Mouse (Mus musculus): ENCODE measurements at regions not wholly inside any gene's neighbourhood (a gene's known extent, or its start where the extent isn't known, plus 50 kb on each side); places are given as distances from the start of the nearest gene placed in this dataset.

DNA sequence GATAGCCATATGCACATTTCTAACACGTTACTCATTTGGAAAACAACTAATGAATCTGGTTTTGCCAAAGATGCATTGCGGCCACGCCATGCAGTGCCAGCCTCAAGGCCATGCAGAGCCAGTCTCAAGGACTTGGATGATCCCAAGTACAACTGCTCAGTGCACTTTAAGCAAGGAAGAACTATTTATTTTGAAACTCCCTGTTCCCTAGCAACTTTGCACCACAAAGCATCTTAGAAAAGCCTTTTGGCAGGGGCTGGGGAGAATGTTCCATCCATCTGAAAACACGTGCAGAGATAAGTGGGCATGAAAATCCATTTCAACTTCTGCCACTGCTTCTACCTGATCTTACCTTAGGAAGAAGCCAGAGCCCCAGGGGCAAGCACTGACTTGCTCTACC is 182.1 kb upstream of the Phactr1 start:
- Histone ChIP-seq H3K4me1 (ENCODE audit: control insufficient read depth, insufficient read depth, insufficient read length) (no peaks in the 10 kb centered on the region), H3K36me3 (ENCODE audit: control insufficient read depth, insufficient read depth, low read length) (no peaks in the 10 kb centered on the region), H3K27me3 (ENCODE audit: control insufficient read depth, insufficient read depth, low read length) (no peaks in the 10 kb centered on the region), H3K27ac (ENCODE audit: insufficient read depth, low read length) (no peak overlapping the region), H3K4me3 (ENCODE audit: extremely low read depth, insufficient read depth, insufficient read length) (no peak overlapping the region)
- no peak for TF ChIP-seq POLR2A (IDR thresholded peaks at IDR 0.05; ENCODE audit: low read depth, low read length)
- TF ChIP-seq CTCF (IDR thresholded peaks at IDR 0.05; ENCODE audit: extremely low read depth, insufficient read depth, insufficient read length, insufficient replicate concordance), result no peak
- no peak for DNase-seq (ENCODE audit: low read depth in 1 of 2, low spot score in 2 of 2)
- WGBS, result 81% methylated on average over 4 of the region's 4 CpGs

DNA sequence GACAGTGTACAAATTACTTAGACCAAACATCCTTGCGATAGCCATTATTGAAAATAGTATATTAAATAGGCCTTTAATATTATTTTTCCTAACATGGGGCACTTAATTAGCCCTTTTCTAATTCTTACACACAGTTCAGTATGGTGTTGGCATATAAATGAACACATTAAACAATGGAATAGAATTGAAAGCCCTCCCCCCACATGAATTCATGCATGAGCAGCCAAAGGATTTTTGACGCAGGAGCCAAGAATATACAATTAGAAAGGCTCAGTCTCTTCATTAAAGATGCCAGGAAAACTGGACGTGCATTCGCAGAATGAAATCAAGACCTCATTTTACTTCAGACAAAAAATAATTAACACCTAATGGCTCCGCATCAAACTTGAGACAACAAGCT is 172.9 kb upstream of the Phactr1 start:
- H3K4me1 ChIP-seq (ENCODE audit: control insufficient read depth, insufficient read depth, insufficient read length), result no peaks in the 10 kb centered on the region
- TF ChIP-seq CTCF (IDR thresholded peaks at IDR 0.05; ENCODE audit: extremely low read depth, insufficient read depth, insufficient read length, insufficient replicate concordance), result no peak
- TF ChIP-seq POLR2A (IDR thresholded peaks at IDR 0.05; ENCODE audit: low read depth, low read length), result no peak
- no peak overlapping the region for H3K4me3 ChIP-seq (ENCODE audit: extremely low read depth, insufficient read depth, insufficient read length)
- no peak overlapping the region for H3K27ac ChIP-seq (ENCODE audit: insufficient read depth, low read length)
- no peak for DNase-seq (ENCODE audit: low read depth in 1 of 2, low spot score in 2 of 2)
- H3K27me3 ChIP-seq (ENCODE audit: control insufficient read depth, insufficient read depth, low read length), result no peaks in the 10 kb centered on the region
- 93% methylated on average over 5 of the region's 5 CpGs for WGBS
- no peaks in the 10 kb centered on the region for H3K36me3 ChIP-seq (ENCODE audit: control insufficient read depth, insufficient read depth, low read length)

DNA sequence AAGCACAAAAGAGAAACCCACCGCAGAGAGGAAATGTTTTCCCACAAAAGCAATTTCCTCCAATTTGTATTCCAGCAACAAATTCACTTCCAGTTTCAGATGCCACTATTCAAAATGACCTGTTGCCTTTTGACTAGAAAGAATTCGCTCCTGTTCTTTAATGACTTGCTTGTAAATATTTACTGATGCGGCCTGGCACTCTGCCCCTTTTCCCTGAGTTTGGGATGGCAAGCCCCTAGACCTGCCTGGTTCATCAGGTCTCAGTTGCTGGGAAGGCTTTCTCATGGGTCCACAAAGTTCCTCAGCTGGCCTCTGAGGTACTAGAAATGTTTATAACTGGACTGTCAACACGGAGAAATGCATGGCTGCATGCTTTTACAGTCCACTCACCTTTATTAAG is 161.7 kb upstream of the Phactr1 start:
- Histone ChIP-seq H3K27ac (ENCODE audit: insufficient read depth, low read length) (no peak overlapping the region), H3K4me1 (ENCODE audit: control insufficient read depth, insufficient read depth, insufficient read length) (no peaks in the 10 kb centered on the region), H3K36me3 (ENCODE audit: control insufficient read depth, insufficient read depth, low read length) (no peaks in the 10 kb centered on the region), H3K27me3 (ENCODE audit: control insufficient read depth, insufficient read depth, low read length) (no peaks in the 10 kb centered on the region), H3K4me3 (ENCODE audit: extremely low read depth, insufficient read depth, insufficient read length) (no peak overlapping the region)
- no peak for DNase-seq (ENCODE audit: low read depth in 1 of 2, low spot score in 2 of 2)
- 56% methylated on average over 4 of the region's 4 CpGs for WGBS
- TF ChIP-seq CTCF (IDR thresholded peaks at IDR 0.05; ENCODE audit: extremely low read depth, insufficient read depth, insufficient read length, insufficient replicate concordance) (no peak), POLR2A (IDR thresholded peaks at IDR 0.05; ENCODE audit: low read depth, low read length) (no peak)

DNA sequence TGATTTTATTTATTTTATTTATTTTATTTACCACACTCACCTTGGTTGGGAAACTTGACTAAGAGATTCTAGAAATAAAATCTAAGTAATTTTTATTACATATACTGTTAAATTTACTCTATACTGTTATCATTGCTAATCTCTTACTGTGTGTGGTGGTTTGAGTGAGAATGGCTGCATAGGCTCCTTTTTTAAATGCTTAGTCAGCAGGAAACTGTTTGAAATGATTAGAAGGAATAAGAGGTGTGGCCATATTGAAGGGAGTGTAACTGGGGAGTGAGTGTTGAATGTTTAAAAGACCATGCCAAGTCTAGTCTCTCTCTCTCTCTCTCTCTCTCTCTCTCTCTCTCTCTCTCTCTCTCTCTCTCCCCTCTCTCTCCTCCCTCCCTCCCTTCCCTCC is 157.9 kb upstream of the Phactr1 start:
- no peak for TF ChIP-seq CTCF (IDR thresholded peaks at IDR 0.05; ENCODE audit: extremely low read depth, insufficient read depth, insufficient read length, insufficient replicate concordance)
- no peak for TF ChIP-seq POLR2A (IDR thresholded peaks at IDR 0.05; ENCODE audit: low read depth, low read length)
- Histone ChIP-seq H3K4me3 (ENCODE audit: extremely low read depth, insufficient read depth, insufficient read length) (no peak overlapping the region), H3K27me3 (ENCODE audit: control insufficient read depth, insufficient read depth, low read length) (no peaks in the 10 kb centered on the region), H3K4me1 (ENCODE audit: control insufficient read depth, insufficient read depth, insufficient read length) (no peaks in the 10 kb centered on the region), H3K36me3 (ENCODE audit: control insufficient read depth, insufficient read depth, low read length) (no peaks in the 10 kb centered on the region), H3K27ac (ENCODE audit: insufficient read depth, low read length) (no peak overlapping the region)
- DNase-seq (ENCODE audit: low read depth in 1 of 2, low spot score in 2 of 2), result no peak

DNA sequence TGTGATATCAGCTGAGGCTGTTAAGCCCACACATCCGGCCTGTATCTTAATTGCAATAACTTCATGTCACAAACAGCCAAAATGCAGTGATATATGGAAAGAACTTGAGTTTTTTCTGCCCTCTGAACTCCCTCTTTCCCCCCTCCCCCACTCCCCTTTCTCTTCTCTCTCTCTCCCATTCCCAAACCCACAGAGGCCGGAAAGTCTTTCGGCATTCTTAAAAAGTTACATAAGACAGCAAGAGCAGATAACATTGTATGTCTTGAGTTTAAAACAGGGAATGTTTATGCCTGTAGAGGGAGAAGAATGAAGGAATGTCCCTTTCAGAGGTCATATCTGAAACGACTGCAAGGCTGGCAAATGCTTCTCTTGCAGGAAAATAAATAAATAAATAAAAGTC is 154.3 kb upstream of the Phactr1 start:
- no peak for DNase-seq (ENCODE audit: low read depth in 1 of 2, low spot score in 2 of 2)
- 66% methylated on average over 4 of the region's 4 CpGs for WGBS
- H3K27me3 ChIP-seq (ENCODE audit: control insufficient read depth, insufficient read depth, low read length), result no peaks in the 10 kb centered on the region

DNA sequence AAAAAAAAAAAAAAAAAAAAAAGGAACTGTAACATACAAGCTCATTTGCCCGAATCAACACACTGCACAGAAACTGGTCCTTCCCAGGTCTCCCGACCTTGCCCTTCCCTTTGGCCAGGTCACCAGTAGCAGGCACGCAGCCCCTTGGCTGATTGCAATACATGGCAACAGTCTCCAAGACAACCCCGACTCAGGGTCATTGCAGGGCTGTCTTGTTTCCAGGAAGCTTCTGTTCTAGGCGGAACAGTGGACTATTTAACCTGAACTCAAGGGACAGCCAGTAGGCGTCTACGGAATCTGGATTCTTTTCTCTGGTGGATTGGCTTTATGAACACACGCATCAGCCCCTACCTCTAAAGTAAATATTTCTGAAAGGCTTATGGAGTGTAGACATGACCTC is 153.5 kb upstream of the Phactr1 start:
- 70% methylated on average over 8 of the region's 8 CpGs for WGBS
- Histone ChIP-seq H3K4me1 (ENCODE audit: control insufficient read depth, insufficient read depth, insufficient read length) (no peaks in the 10 kb centered on the region), H3K27ac (ENCODE audit: insufficient read depth, low read length) (no peak overlapping the region), H3K27me3 (ENCODE audit: control insufficient read depth, insufficient read depth, low read length) (no peaks in the 10 kb centered on the region), H3K4me3 (ENCODE audit: extremely low read depth, insufficient read depth, insufficient read length) (no peak overlapping the region), H3K36me3 (ENCODE audit: control insufficient read depth, insufficient read depth, low read length) (no peaks in the 10 kb centered on the region)
- DNase-seq (ENCODE audit: low read depth in 1 of 2, low spot score in 2 of 2), result no peak
- TF ChIP-seq POLR2A (IDR thresholded peaks at IDR 0.05; ENCODE audit: low read depth, low read length) (no peak), CTCF (IDR thresholded peaks at IDR 0.05; ENCODE audit: extremely low read depth, insufficient read depth, insufficient read length, insufficient replicate concordance) (no peak)

More for the DNA sequence above, 154.3 kb upstream of the Phactr1 start:
- no peaks in the 10 kb centered on the region for H3K36me3 ChIP-seq (ENCODE audit: control insufficient read depth, insufficient read depth, low read length)
- H3K27ac ChIP-seq (ENCODE audit: insufficient read depth, low read length), result no peak overlapping the region
- TF ChIP-seq CTCF (IDR thresholded peaks at IDR 0.05; ENCODE audit: extremely low read depth, insufficient read depth, insufficient read length, insufficient replicate concordance), result no peak
- no peak for TF ChIP-seq POLR2A (IDR thresholded peaks at IDR 0.05; ENCODE audit: low read depth, low read length)
- H3K4me3 ChIP-seq (ENCODE audit: extremely low read depth, insufficient read depth, insufficient read length), result no peak overlapping the region
- no peaks in the 10 kb centered on the region for H3K4me1 ChIP-seq (ENCODE audit: control insufficient read depth, insufficient read depth, insufficient read length)

DNA sequence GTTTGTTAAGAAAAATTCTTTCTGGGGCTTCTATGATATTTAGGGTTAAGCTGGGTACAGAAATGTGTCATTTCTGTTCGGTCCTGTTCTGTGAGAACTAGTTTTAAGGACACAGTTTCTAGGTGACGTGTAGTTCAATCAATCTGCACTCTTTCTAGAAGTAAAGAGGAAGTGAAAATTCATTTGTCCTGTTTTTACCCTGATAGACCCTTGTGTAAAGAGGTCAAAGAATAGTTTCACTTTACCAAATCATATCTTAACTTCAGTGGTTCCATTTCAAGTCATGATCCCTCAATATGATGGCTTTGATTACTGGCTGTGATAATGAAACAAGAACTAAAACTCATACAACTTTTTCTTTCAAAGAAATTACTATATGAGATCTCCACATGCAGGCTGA is 152.3 kb upstream of the Phactr1 start:
- no peak for DNase-seq (ENCODE audit: low read depth in 1 of 2, low spot score in 2 of 2)
- WGBS, result 24% methylated on average over 2 of the region's 2 CpGs
- Histone ChIP-seq H3K4me3 (ENCODE audit: extremely low read depth, insufficient read depth, insufficient read length) (no peak overlapping the region), H3K27ac (ENCODE audit: insufficient read depth, low read length) (no peak overlapping the region), H3K36me3 (ENCODE audit: control insufficient read depth, insufficient read depth, low read length) (no peaks in the 10 kb centered on the region), H3K27me3 (ENCODE audit: control insufficient read depth, insufficient read depth, low read length) (no peaks in the 10 kb centered on the region), H3K4me1 (ENCODE audit: control insufficient read depth, insufficient read depth, insufficient read length) (no peaks in the 10 kb centered on the region)
- TF ChIP-seq POLR2A (IDR thresholded peaks at IDR 0.05; ENCODE audit: low read depth, low read length), result no peak
- TF ChIP-seq CTCF (IDR thresholded peaks at IDR 0.05; ENCODE audit: extremely low read depth, insufficient read depth, insufficient read length, insufficient replicate concordance), result no peak

Measured in spleen, adult 2 months (tissue).